Comparison of ENCODE assay signal across 8 mouse cellular contexts in the genomic region with DNA sequence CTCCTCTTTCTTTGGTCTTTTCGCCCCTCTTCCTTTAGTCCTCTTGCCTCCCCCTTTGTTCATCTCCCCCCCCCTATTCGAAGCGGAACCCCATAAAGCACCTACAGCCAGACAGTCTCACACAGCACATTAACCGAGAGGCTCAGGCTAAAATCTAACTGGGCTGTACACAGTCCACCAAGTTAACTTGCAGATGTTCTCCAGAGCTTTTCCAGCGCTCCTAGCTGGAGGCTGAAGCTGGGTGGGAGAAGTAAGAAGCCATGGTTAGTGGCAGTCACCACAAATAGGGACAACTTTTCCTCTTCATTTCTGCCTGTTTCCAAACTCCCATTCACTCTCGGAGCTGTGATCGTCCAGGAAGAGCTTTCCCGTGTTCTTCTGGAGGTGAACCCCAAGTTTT. TPM values are rescaled to one million over a fixed set of nuclear protein-coding genes. Genes with fewer than 3 reads are reported as not detected.
DNase-seq lines count a peak whose midpoint lies in the region; ATAC-seq and TF ChIP-seq lines count a peak whose summit lies in the region.

No protein-coding gene starts in this region.

- WGBS in hindbrain, embryonic 14.5 days: 1% methylated on average over 8 of the region's 8 CpGs
- 5% methylated on average over 8 of the region's 8 CpGs for WGBS in liver, embryonic 12.5 days (ENCODE audit: insufficient replicate concordance)
- WGBS in stomach, postnatal 0 days: 6% methylated on average over 8 of the region's 8 CpGs

- peak overlapping the region; percentile 96 for H3K4me2 ChIP-seq in hindbrain, embryonic 14.5 days (replicated peaks)
- H3K4me2 ChIP-seq in liver, embryonic 12.5 days: peak overlapping the region; percentile 58
- peak overlapping the region; percentile 65 for H3K4me2 ChIP-seq in stomach, postnatal 0 days (replicated peaks; ENCODE audit: low read depth)

- H3K36me3 ChIP-seq in hindbrain, embryonic 14.5 days (replicated peaks; ENCODE audit: control insufficient read depth, insufficient read depth): no peaks in the 10 kb centered on the region
- H3K36me3 ChIP-seq in liver, embryonic 12.5 days: no peaks in the 10 kb centered on the region
- no peaks in the 10 kb centered on the region for H3K36me3 ChIP-seq in stomach, postnatal 0 days (ENCODE audit: control insufficient read depth, insufficient read depth, low read length)

- TF ChIP-seq CTCF in stomach, postnatal 0 days (IDR thresholded peaks at IDR 0.05; ENCODE audit: low read depth): no peak

- H3K9ac ChIP-seq in hindbrain, embryonic 14.5 days: peak overlapping the region; percentile 47; the same call in 1 of the 2 replicates
- no peak overlapping the region for H3K9ac ChIP-seq in liver, embryonic 12.5 days
- H3K9ac ChIP-seq in stomach, postnatal 0 days (ENCODE audit: low read length): no peak overlapping the region; the same call in 1 of the 2 replicates

- peaks cover 31% of the 10 kb centered on the region for H3K4me1 ChIP-seq in hindbrain, embryonic 14.5 days (replicated peaks; ENCODE audit: control insufficient read depth, insufficient read depth, low read length)
- no peaks in the 10 kb centered on the region for H3K4me1 ChIP-seq in liver, embryonic 12.5 days
- peaks cover 4% of the 10 kb centered on the region; the same call in 1 of the 2 replicates for H3K4me1 ChIP-seq in stomach, postnatal 0 days (replicated peaks; ENCODE audit: control insufficient read depth, insufficient read depth)

- peaks cover 32% of the 10 kb centered on the region for H3K27me3 ChIP-seq in hindbrain, embryonic 14.5 days (ENCODE audit: control insufficient read depth, insufficient read depth, low read length)
- peaks cover 37% of the 10 kb centered on the region for H3K27me3 ChIP-seq in liver, embryonic 12.5 days (replicated peaks)
- peaks cover 6% of the 10 kb centered on the region; the same call in 1 of the 2 replicates for H3K27me3 ChIP-seq in stomach, postnatal 0 days (ENCODE audit: control insufficient read depth, insufficient read depth, low read length)

- no peak for ATAC-seq in hindbrain, embryonic 14.5 days (ENCODE audit: low FRiP score)
- ATAC-seq in liver, embryonic 12.5 days: no peak
- ATAC-seq in stomach, postnatal 0 days (ENCODE audit: low FRiP score, low TSS enrichment): no peak
- no peak for ATAC-seq in activated CD4-positive, CD25-positive, alpha-beta regulatory T cell, adult 4 months
- no peak for ATAC-seq in inflammation-experienced regulatory T-cells, adult 6 months

- no peak for TF ChIP-seq EP300 in stomach, postnatal 0 days (optimal IDR thresholded peaks at IDR 0.05)

- peak; percentile 25 for DNase-seq in retina, embryonic 14.5 days (ENCODE audit: low spot score)
- DNase-seq in retina, postnatal 1 day: no peak
- DNase-seq in hindbrain, embryonic 14.5 days (ENCODE audit: low spot score): no peak
- no peak for DNase-seq in stomach, postnatal 0 days (ENCODE audit: low spot score)
- no peak for DNase-seq in layer of hippocampus, adult 11-12 months (ENCODE audit: low spot score)

- H3K27ac ChIP-seq in hindbrain, embryonic 14.5 days: no peak overlapping the region
- H3K27ac ChIP-seq in liver, embryonic 12.5 days: no peak overlapping the region
- no peak overlapping the region for H3K27ac ChIP-seq in stomach, postnatal 0 days (replicated peaks)

- peak overlapping the region; percentile 47 for H3K4me3 ChIP-seq in hindbrain, embryonic 14.5 days (replicated peaks; ENCODE audit: low read length)
- peak overlapping the region; percentile 36; the same call in 1 of the 2 replicates for H3K4me3 ChIP-seq in liver, embryonic 12.5 days
- peak overlapping the region; percentile 44 for H3K4me3 ChIP-seq in stomach, postnatal 0 days (ENCODE audit: low read depth, low read length)

- no peaks in the 10 kb centered on the region for H3K9me3 ChIP-seq in hindbrain, embryonic 14.5 days (ENCODE audit: control insufficient read depth, low read length)
- H3K9me3 ChIP-seq in liver, embryonic 12.5 days (replicated peaks): no peaks in the 10 kb centered on the region
- H3K9me3 ChIP-seq in stomach, postnatal 0 days (ENCODE audit: control insufficient read depth, low read length): no peaks in the 10 kb centered on the region

RNA-seq across cellular contexts. Expression of a gene that starts 0.4 kb away (rescaled TPM):
- polyA plus RNA-seq in hindbrain, embryonic 14.5 days (2014; fragmentation: Nextera tagmentation; extraction: Ambion mirVana): 1.2 and 1.7 TPM in 2 replicates
- polyA plus RNA-seq in liver, embryonic 12.5 days (2016; fragmentation: Nextera tagmentation; extraction: Ambion mirVana): 0.75 and 0.93 TPM in 2 replicates
- 3.7 and 3.9 TPM in 2 replicates for polyA plus RNA-seq in stomach, postnatal 0 days (2015; fragmentation: Nextera tagmentation; extraction: Ambion mirVana)
- polyA plus RNA-seq in activated CD4-positive, CD25-positive, alpha-beta regulatory T cell, adult 4 months (2017; shearing (Covaris generic)): not detected
- under 1 TPM in 1 of 3 experiments, not detected in 2; 0.25 TPM for polyA plus RNA-seq in inflammation-experienced regulatory T-cells, adult 6 months (2017; shearing (Covaris generic))
